Mouse (Mus musculus) embryonic facial prominence, embryonic 10.5 days (tissue): ENCODE data around the gene Tspan13. TPM values are rescaled to one million over a fixed set of nuclear protein-coding genes. Genes with fewer than 3 reads are reported as not detected.

Experiments used
- polyA plus RNA-seq: library from polyadenylated mRNA; unstranded; fragments of >200 nt; fragmentation: Nextera tagmentation; extraction: Ambion mirVana; gene quantifications from 2 replicates; pipeline ENCODE4 v1.2.1, GENCODE M21; 2016

Gene Tspan13
- polyA plus RNA-seq, 1 experiment from 2014 or later, result 105 TPM

Other genes starting within 250 kb of the Tspan13 start
- gene Agr3, start 116.9 kb downstream of the Tspan13 start, polyA plus RNA-seq, result 0.25 TPM in 1 of 2 replicates, not detected in the other
- gene Agr2, start 49.6 kb downstream of the Tspan13 start, polyA plus RNA-seq, result not detected in 2 replicates
- 22.6 and 25.7 TPM in 2 replicates for gene Ankmy2, start 114.6 kb upstream of the Tspan13 start, polyA plus RNA-seq
- gene Bzw2, start 115.6 kb upstream of the Tspan13 start, polyA plus RNA-seq, result 301 and 303 TPM in 2 replicates
- not detected in 2 replicates for gene Lrrc72, start 210.9 kb upstream of the Tspan13 start, polyA plus RNA-seq